Mouse (Mus musculus): ENCODE results near the gene Amfr. TPM values are rescaled to one million over a fixed set of nuclear protein-coding genes. Genes with fewer than 3 reads are reported as not detected.
"Not testable (repeated sequence)": the region's sequence is repeated elsewhere in the genome, so short reads cannot be mapped to it uniquely, and the experiment has no call there.

The Amfr gene
- 91.0 and 96.3 TPM in 2 replicates for polyA plus RNA-seq (2011; ENCODE audit: insufficient read length, low read depth, missing spikeins)

DNA sequence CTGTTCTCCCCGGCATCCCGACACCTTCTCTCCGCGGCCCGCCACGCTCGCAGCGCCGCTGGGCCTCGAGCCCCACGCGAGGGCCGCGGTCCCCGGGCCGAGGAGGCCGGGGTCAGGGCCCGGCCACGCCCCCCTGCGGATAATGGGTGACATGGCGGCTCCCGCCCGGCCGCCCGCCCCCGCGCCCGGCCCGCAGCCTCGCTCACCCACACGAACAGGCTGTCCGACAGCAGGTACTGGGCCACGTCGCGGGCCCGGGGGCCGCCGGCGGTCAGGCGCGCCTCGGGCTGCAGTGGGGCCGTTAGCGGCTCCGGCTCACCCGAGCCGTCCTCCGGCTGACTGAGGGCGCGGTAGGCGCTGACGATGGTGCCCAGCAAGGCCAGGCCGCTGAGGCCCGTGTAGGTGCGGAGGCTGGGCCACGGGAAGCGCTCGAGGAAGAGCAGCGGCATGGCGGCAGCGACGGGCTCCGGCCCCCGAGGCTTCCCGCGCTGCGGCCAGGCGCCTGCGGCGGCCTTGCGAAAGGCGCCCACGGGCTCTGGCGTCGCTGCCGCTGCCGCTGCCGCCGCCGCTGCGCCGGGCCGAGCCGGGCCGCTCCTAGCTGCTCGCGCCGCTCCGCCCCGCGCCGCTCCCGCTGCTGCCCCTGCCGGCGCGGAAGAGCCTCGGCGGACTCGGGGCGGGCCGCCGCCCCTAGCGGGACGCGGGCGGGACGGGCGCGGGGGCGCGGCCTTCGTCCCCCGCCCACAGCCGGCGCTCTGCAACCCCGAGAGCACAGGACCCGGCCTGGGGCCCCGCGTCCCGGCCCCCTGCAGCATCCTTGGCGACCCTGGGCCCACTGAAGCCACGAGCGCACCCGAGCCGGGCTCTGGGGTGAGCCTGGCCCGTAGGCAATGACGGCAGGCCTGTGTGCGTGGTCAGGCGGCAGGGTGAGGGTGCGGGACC lies at the start of gene Amfr:
TSS of gene Amfr (minus strand) at position 830 of the 939 bp plus-strand sequence.
- TF ChIP-seq CTCF (IDR thresholded peaks at IDR 0.05; ENCODE audit: borderline replicate concordance, insufficient read depth, low read length) = no peak
- peak; percentile 50 for TF ChIP-seq POLR2A (IDR thresholded peaks at IDR 0.05; ENCODE audit: low read depth, low read length)
- H3K4me3 ChIP-seq (ENCODE audit: insufficient read depth, low read length) = peak within 1 kb of the TSS; percentile 89
- peaks cover 11% of the 10 kb centered on the region for H3K4me1 ChIP-seq (ENCODE audit: control insufficient read depth, insufficient read depth, low read length)
- H3K27ac ChIP-seq (ENCODE audit: insufficient read depth, low read length) = peak within 1 kb of the TSS; percentile 88

GRCm38 (mm10) chr8:94057157-94057854 lies 44.7 kb upstream of the Amfr start:
- TF ChIP-seq CTCF (IDR thresholded peaks at IDR 0.05; ENCODE audit: borderline replicate concordance, insufficient read depth, low read length) = no peak
- TF ChIP-seq POLR2A (IDR thresholded peaks at IDR 0.05; ENCODE audit: low read depth, low read length) = no peak
- Histone ChIP-seq H3K4me3 (ENCODE audit: insufficient read depth, low read length) (no peak overlapping the region), H3K4me1 (ENCODE audit: control insufficient read depth, insufficient read depth, low read length) (peaks cover 12% of the 10 kb centered on the region), H3K27ac (ENCODE audit: insufficient read depth, low read length) (no peak overlapping the region)

GRCm38 (mm10) chr8:94052696-94053095 lies 40.1 kb upstream of the Amfr start:
- H3K4me1 ChIP-seq (ENCODE audit: control insufficient read depth, insufficient read depth, low read length) = peaks cover 19% of the 10 kb centered on the region
- no peak overlapping the region for H3K4me3 ChIP-seq (ENCODE audit: insufficient read depth, low read length)
- peak overlapping the region; percentile 68 for H3K27ac ChIP-seq (ENCODE audit: insufficient read depth, low read length)
- no peak for TF ChIP-seq POLR2A (IDR thresholded peaks at IDR 0.05; ENCODE audit: low read depth, low read length)
- TF ChIP-seq CTCF (IDR thresholded peaks at IDR 0.05; ENCODE audit: borderline replicate concordance, insufficient read depth, low read length) = no peak

GRCm38 (mm10) chr8:94047845-94048244 lies 35.2 kb upstream of the Amfr start:
- TF ChIP-seq POLR2A (IDR thresholded peaks at IDR 0.05; ENCODE audit: low read depth, low read length) (no peak), CTCF (IDR thresholded peaks at IDR 0.05; ENCODE audit: borderline replicate concordance, insufficient read depth, low read length) (no peak)
- no peak overlapping the region for H3K4me3 ChIP-seq (ENCODE audit: insufficient read depth, low read length)
- no peak overlapping the region for H3K27ac ChIP-seq (ENCODE audit: insufficient read depth, low read length)
- peaks cover 14% of the 10 kb centered on the region for H3K4me1 ChIP-seq (ENCODE audit: control insufficient read depth, insufficient read depth, low read length)

DNA sequence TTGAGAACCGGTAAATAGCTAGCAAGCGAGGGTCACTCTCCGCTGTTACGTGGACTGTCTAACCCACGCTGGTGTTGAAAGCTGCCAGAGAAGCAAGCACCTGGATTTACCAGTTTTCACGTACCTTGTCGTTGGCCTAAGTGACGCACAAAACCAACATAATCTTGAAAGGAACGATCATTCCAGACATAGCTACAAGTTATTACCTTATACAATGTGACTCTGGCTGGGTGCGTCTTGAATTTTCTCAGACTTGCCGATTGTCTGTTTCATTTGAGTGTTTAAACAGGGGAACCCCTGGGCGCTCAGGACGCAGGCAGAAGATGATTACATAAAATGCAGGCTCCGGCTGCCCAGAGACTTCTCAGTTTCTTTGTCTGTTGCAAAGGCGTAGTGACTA lies 25.2 kb upstream of the Amfr start:
- Histone ChIP-seq H3K27ac (ENCODE audit: insufficient read depth, low read length) (no peak overlapping the region), H3K4me3 (ENCODE audit: insufficient read depth, low read length) (peak overlapping the region; percentile 69), H3K4me1 (ENCODE audit: control insufficient read depth, insufficient read depth, low read length) (peaks cover 5% of the 10 kb centered on the region)
- TF ChIP-seq CTCF (IDR thresholded peaks at IDR 0.05; ENCODE audit: borderline replicate concordance, insufficient read depth, low read length) (no peak), POLR2A (IDR thresholded peaks at IDR 0.05; ENCODE audit: low read depth, low read length) (no peak)

- peaks cover 5% of the 10 kb centered on the region for H3K4me1 ChIP-seq (ENCODE audit: control insufficient read depth, insufficient read depth, low read length)
- TF ChIP-seq POLR2A (IDR thresholded peaks at IDR 0.05; ENCODE audit: low read depth, low read length) (peak; percentile 66), CTCF (IDR thresholded peaks at IDR 0.05; ENCODE audit: borderline replicate concordance, insufficient read depth, low read length) (no peak)
- peak within 1 kb of the TSS; percentile 86 for H3K4me3 ChIP-seq (ENCODE audit: insufficient read depth, low read length)
- peak within 1 kb of the TSS; percentile 57 for H3K27ac ChIP-seq (ENCODE audit: insufficient read depth, low read length)
Observed at GRCm38 (mm10) chr8:94036944-94037524, 24.4 kb upstream of the Amfr start, which contains the start of the genes Nudt21 and Ogfod1. Gene Nudt21 (minus strand): TSS chr8:94037031. Gene Ogfod1 (plus strand): TSS chr8:94037198.

DNA sequence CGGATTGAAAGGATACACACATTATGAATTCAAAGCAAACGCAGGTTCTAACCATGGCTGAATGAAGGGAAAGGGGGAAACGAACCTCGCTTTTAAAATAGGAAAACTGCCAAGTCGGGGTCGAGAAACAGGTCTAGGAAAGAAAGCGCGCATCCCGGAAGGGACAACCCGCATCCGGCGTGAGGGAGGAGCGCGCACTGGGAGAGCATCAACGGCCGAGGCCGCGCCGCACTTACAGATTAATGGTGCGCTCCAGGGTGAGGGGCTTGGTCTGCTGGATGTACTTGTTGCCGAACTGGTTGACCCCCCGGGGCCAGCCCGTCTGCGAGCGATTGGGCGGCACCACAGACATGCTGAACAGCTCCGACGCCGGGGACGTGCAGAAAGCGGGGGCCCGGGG lies 23.9 kb upstream of the Amfr start:
- peak overlapping the region; percentile 86 for H3K4me3 ChIP-seq (ENCODE audit: insufficient read depth, low read length)
- peak; percentile 73; the same call in 1 of the 2 replicates for TF ChIP-seq POLR2A (IDR thresholded peaks at IDR 0.05; ENCODE audit: low read depth, low read length)
- not testable (repeated sequence) for H3K4me1 ChIP-seq (ENCODE audit: control insufficient read depth, insufficient read depth, low read length)
- peak overlapping the region; percentile 57 for H3K27ac ChIP-seq (ENCODE audit: insufficient read depth, low read length)

DNA sequence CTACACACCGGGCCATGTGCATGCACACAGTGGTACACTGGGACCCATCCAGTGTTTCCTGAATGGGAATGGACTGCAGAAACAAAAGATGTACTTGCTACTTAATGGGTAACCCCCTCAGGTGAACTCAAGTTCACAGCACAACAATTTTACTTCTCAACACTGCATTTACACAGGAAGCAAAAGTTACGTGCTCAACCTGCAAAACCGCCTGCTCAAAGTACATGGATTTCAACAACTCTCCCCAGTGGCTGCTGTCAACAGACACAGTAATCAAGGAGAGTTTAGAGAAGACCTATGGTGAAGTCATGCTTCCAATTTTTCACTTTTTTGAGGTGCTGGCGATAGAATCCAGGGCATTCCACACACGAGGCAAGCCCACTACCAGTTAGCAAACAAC lies 22.6 kb upstream of the Amfr start:
- Histone ChIP-seq H3K27ac (ENCODE audit: insufficient read depth, low read length) (no peak overlapping the region), H3K4me1 (ENCODE audit: control insufficient read depth, insufficient read depth, low read length) (peaks cover 5% of the 10 kb centered on the region), H3K4me3 (ENCODE audit: insufficient read depth, low read length) (peak overlapping the region; percentile 11; the same call in 1 of the 2 replicates)
- TF ChIP-seq POLR2A (IDR thresholded peaks at IDR 0.05; ENCODE audit: low read depth, low read length) = no peak
- no peak for TF ChIP-seq CTCF (IDR thresholded peaks at IDR 0.05; ENCODE audit: borderline replicate concordance, insufficient read depth, low read length)

- Histone ChIP-seq H3K27ac (ENCODE audit: insufficient read depth, low read length) (no peak overlapping the region), H3K4me1 (ENCODE audit: control insufficient read depth, insufficient read depth, low read length) (peaks cover 5% of the 10 kb centered on the region), H3K4me3 (ENCODE audit: insufficient read depth, low read length) (no peak overlapping the region)
- TF ChIP-seq POLR2A (IDR thresholded peaks at IDR 0.05; ENCODE audit: low read depth, low read length) (no peak), CTCF (IDR thresholded peaks at IDR 0.05; ENCODE audit: borderline replicate concordance, insufficient read depth, low read length) (no peak)
Observed at GRCm38 (mm10) chr8:94033601-94034000, 21.0 kb upstream of the Amfr start.
